Mouse (Mus musculus): ENCODE measurements around the gene Fibcd1. TPM values are rescaled to one million over a fixed set of nuclear protein-coding genes. Genes with fewer than 3 reads are reported as not detected.

Gene Fibcd1
- polyA plus RNA-seq (2014; fragmentation: Nextera tagmentation; extraction: Ambion mirVana) = 0.24 and 0.39 TPM in 2 replicates

DNA sequence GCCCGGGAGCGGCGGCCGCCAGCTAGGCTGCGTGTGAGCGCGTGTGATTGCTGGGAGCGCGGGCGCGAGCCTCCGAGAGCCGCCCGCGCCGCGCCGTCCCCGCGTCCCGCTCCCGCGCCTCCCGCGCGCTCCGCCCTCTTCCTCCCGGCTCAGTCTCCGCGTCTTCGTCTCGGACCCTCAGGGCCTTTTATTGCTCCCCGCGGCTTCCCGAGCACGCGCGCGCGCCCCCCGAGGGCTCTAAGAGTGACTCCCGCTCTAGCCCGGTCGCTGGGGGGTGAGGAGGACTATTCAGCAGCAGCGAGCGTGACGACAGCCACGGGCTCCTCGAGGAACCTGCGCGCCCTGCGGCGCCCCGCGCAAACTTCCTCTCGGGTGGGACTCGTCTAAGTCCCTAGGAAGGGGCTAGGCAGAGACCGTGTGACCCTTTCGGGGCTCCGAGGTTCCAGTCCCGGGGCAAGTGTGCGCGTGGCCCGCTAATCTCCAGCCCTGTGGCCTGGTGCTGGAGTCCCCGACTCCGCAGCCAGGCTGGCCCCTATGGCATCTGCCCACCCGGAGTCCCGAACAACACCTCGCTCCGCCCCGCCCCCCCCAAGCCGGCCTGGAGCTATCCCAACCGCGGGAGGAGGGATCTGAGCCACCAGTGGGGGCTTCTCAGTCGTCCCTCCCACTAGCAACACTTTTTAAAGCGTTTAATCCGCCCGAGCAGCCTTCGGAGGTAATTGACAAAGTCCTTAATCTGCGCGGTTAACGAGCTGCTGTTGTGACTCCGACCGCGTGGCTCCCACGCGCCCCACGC is at the start of gene Fibcd1:
Gene Fibcd1, minus strand, starts transcription at position 110 of the 796 bp plus-strand sequence.
- Histone ChIP-seq H3K36me3 (ENCODE audit: control insufficient read depth, insufficient read depth, low read length) (no peaks in the 10 kb centered on the region), H3K4me3 (ENCODE audit: low read depth, low read length) (peak within 1 kb of the TSS; percentile 48), H3K4me2 (ENCODE audit: low read depth, low read length, severe bottlenecking) (peak within 1 kb of the TSS; percentile 95), H3K27me3 (ENCODE audit: control insufficient read depth, insufficient read depth, low read length) (peaks cover 38% of the 10 kb centered on the region), H3K27ac (ENCODE audit: low read depth, low read length) (no peak within 1 kb of the TSS), H3K9me3 (ENCODE audit: control insufficient read depth, low read length) (no peaks in the 10 kb centered on the region), H3K9ac (ENCODE audit: low read length) (peak within 1 kb of the TSS; percentile 55), H3K4me1 (replicated peaks; ENCODE audit: control insufficient read depth, insufficient read depth, low read length) (peaks cover 23% of the 10 kb centered on the region)
- DNase-seq (ENCODE audit: low spot score) (peak; percentile 73), ATAC-seq (replicated peaks; ENCODE audit: low FRiP score) (peak; percentile 51; the same call in 1 of the 2 replicates)
- WGBS = under 1% methylated on average over 82 of the region's 88 CpGs

DNA sequence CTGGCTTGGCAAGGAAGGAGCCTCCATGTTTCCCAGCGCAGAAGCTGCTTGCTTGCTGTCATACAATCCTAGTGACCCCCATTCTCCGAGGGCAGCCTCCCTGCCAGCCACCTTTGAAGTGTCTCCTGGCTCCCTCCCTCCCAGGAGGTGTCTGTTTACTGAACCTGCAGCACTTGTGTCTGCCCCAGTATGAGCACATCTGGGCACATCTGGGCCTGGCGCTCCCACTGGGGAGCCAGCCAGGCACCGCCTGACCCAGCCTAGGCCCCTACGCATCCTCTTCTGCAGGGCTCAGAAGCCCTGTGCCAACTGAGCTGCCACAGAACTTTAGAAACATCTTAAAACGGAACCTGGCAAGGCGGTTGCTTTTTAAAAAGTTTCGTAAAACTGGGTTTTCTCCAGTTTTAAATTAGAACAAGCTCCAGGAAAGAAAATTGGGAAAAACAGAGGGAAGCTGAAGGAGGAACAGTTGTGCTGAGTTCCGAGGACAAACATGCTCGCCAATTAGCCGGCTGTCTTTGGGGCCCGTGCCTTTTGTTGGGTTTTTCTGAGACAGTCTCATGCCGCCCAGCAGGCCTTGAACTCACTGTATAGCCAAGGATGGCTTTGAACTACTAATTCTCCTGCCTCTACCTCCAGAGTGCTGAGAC is 48.5 kb upstream of the Fibcd1 start:
- no peaks in the 10 kb centered on the region for H3K9me3 ChIP-seq (ENCODE audit: control insufficient read depth, low read length)
- H3K36me3 ChIP-seq (ENCODE audit: control insufficient read depth, insufficient read depth, low read length) = no peaks in the 10 kb centered on the region
- WGBS = 48% methylated on average over 13 of the region's 13 CpGs
- H3K9ac ChIP-seq (ENCODE audit: low read length) = no peak overlapping the region
- H3K4me2 ChIP-seq (ENCODE audit: low read depth, low read length, severe bottlenecking) = no peak overlapping the region
- no peak overlapping the region for H3K27ac ChIP-seq (ENCODE audit: low read depth, low read length)
- H3K4me3 ChIP-seq (ENCODE audit: low read depth, low read length) = no peak overlapping the region
- ATAC-seq (replicated peaks; ENCODE audit: low FRiP score) = no peak
- no peak for DNase-seq (ENCODE audit: low spot score)
- no peaks in the 10 kb centered on the region for H3K4me1 ChIP-seq (replicated peaks; ENCODE audit: control insufficient read depth, insufficient read depth, low read length)
- H3K27me3 ChIP-seq (ENCODE audit: control insufficient read depth, insufficient read depth, low read length) = no peaks in the 10 kb centered on the region

DNA sequence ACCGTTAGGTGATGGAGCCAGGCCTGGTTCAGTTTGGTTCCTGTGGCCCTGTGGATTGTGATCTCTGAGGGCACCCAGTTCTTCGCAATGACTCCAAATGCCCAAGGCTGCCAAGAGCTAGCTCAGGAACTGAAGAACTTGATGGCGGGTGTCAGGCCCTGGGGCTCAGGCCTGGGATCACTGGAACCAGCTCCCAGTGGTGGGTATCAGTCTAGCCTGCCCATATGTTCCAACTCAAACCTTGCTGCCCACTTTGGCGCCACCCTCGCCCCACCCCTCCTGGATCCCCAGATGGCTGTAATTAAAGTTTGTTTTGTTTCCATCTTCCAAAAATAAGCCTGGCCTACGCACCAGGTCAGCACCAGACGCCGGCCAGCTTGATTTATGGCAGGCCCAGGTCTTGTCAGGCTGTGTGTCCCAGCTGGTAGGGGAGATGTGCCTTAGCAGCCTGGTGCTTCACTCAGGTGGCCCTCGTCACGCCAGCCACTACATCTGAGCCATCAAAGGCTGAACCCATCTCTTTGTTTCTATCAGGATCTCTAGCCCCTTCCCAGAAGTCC is 47.4 kb upstream of the Fibcd1 start:
- Histone ChIP-seq H3K27ac (ENCODE audit: low read depth, low read length) (no peak overlapping the region), H3K27me3 (ENCODE audit: control insufficient read depth, insufficient read depth, low read length) (peaks cover 2% of the 10 kb centered on the region; the same call in 1 of the 2 replicates), H3K4me3 (ENCODE audit: low read depth, low read length) (no peak overlapping the region), H3K36me3 (ENCODE audit: control insufficient read depth, insufficient read depth, low read length) (no peaks in the 10 kb centered on the region), H3K4me1 (replicated peaks; ENCODE audit: control insufficient read depth, insufficient read depth, low read length) (no peaks in the 10 kb centered on the region), H3K4me2 (ENCODE audit: low read depth, low read length, severe bottlenecking) (no peak overlapping the region), H3K9me3 (ENCODE audit: control insufficient read depth, low read length) (no peaks in the 10 kb centered on the region), H3K9ac (ENCODE audit: low read length) (no peak overlapping the region)
- ATAC-seq (replicated peaks; ENCODE audit: low FRiP score) = no peak
- no peak for DNase-seq (ENCODE audit: low spot score)
- 78% methylated on average over 10 of the region's 10 CpGs for WGBS

DNA sequence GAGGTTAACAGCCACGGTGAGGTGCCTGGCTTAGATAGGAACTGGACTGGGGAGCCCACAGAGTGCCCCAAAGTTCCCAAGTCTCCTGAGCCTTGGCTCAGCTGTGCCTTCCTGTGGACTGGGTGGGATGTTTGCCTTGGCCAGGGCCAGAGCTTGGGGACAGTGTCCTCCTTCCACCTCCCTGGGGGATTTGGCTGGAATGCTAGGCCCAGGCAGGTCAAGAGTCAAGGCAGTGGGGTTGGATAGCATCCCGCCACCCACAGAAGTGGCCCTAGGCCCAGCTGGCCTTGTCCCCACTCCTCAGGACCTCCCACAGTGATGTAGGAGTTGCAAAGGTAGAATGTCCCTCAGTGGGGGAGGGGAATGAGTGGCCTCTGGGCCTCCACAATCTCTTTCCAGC is 45.4 kb upstream of the Fibcd1 start:
- H3K27ac ChIP-seq (ENCODE audit: low read depth, low read length) = no peak overlapping the region
- no peak overlapping the region for H3K4me3 ChIP-seq (ENCODE audit: low read depth, low read length)
- DNase-seq (ENCODE audit: low spot score) (no peak), ATAC-seq (replicated peaks; ENCODE audit: low FRiP score) (no peak)
- peaks cover 2% of the 10 kb centered on the region; the same call in 1 of the 2 replicates for H3K4me1 ChIP-seq (replicated peaks; ENCODE audit: control insufficient read depth, insufficient read depth, low read length)
- WGBS = 89% methylated on average over 2 of the region's 2 CpGs
- H3K9me3 ChIP-seq (ENCODE audit: control insufficient read depth, low read length) = no peaks in the 10 kb centered on the region
- H3K9ac ChIP-seq (ENCODE audit: low read length) = no peak overlapping the region
- no peak overlapping the region for H3K4me2 ChIP-seq (ENCODE audit: low read depth, low read length, severe bottlenecking)
- H3K27me3 ChIP-seq (ENCODE audit: control insufficient read depth, insufficient read depth, low read length) = peaks cover 22% of the 10 kb centered on the region
- no peaks in the 10 kb centered on the region for H3K36me3 ChIP-seq (ENCODE audit: control insufficient read depth, insufficient read depth, low read length)

DNA sequence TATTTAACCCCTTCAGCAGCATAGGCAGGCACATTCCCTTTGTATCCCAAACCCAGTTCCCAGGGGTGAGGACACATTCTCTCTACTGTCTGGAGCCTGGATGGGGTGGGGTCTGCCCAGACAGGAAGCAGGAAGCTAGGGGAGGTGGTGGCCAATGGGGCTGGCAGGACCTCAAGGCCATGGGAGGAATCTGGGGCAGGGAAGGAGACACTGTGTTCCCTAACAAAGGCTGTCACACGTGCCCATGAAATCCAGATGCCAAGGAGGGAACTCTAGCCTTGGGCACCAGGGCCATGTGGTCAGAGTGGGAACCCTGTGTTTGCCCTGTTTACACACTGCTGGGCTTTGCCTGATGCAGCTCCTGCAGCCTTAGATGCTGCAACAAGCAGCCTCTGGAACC is 43.1 kb upstream of the Fibcd1 start:
- Histone ChIP-seq H3K27ac (ENCODE audit: low read depth, low read length) (no peak overlapping the region), H3K4me1 (replicated peaks; ENCODE audit: control insufficient read depth, insufficient read depth, low read length) (peaks cover 2% of the 10 kb centered on the region; the same call in 1 of the 2 replicates), H3K9ac (ENCODE audit: low read length) (peak overlapping the region; percentile 16; the same call in 1 of the 2 replicates), H3K9me3 (ENCODE audit: control insufficient read depth, low read length) (no peaks in the 10 kb centered on the region), H3K27me3 (ENCODE audit: control insufficient read depth, insufficient read depth, low read length) (peaks cover 24% of the 10 kb centered on the region), H3K4me2 (ENCODE audit: low read depth, low read length, severe bottlenecking) (no peak overlapping the region), H3K4me3 (ENCODE audit: low read depth, low read length) (no peak overlapping the region), H3K36me3 (ENCODE audit: control insufficient read depth, insufficient read depth, low read length) (no peaks in the 10 kb centered on the region)
- DNase-seq (ENCODE audit: low spot score) (no peak), ATAC-seq (replicated peaks; ENCODE audit: low FRiP score) (no peak)
- 88% methylated on average over 1 of the region's 1 CpGs for WGBS

DNA sequence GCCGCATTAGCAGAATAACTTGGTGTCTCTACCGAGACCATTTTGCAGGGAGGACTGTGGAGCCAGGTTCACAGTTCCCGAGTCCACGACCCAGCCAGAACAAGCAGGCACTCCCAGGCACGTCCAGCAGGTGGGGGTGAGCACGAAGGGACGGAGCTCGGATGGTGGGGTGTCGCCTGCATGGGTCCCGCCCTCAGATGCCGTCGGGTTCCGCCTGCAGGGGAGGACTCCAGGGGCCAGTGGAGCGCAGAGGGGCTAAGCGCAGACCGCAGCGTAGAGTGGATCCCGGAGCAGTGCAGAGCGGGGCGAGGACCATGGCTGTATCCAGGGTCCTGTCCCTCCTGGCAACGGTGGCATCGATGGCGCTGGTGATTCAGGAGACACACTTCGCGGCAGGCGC is 41.2 kb upstream of the Fibcd1 start, which contains the start of gene Lamc3:
Gene Lamc3, plus strand, starts transcription at position 262 of the 400 bp plus-strand sequence.
- H3K27me3 ChIP-seq (ENCODE audit: control insufficient read depth, insufficient read depth, low read length) = peaks cover 30% of the 10 kb centered on the region

DNA sequence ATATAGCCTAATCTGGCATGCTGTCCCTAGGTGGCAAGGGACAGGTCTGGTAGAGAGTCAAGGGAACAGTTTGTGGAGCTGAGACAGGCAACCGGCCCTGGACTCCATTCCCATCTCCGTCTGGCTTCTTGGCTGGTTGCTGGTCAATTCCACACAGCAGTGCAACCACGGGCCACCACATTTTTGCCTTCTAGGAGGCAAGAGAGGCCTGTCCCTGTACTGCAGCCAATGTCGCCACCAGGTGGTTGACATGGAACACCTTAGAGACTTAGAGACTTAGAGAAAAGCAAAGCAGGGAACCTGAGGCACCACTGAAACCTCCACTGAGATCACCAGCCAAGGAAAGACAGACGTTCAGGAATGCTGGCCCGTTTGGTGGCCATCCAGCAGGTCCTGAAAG is 39.0 kb upstream of the Fibcd1 start:
- H3K27me3 ChIP-seq (ENCODE audit: control insufficient read depth, insufficient read depth, low read length) = peaks cover 34% of the 10 kb centered on the region

More for the DNA sequence above, 41.2 kb upstream of the Fibcd1 start, which contains the start of gene Lamc3:
- Histone ChIP-seq H3K4me1 (replicated peaks; ENCODE audit: control insufficient read depth, insufficient read depth, low read length) (peaks cover 2% of the 10 kb centered on the region; the same call in 1 of the 2 replicates), H3K9ac (ENCODE audit: low read length) (no peak within 1 kb of the TSS), H3K4me3 (ENCODE audit: low read depth, low read length) (no peak within 1 kb of the TSS), H3K36me3 (ENCODE audit: control insufficient read depth, insufficient read depth, low read length) (no peaks in the 10 kb centered on the region), H3K4me2 (ENCODE audit: low read depth, low read length, severe bottlenecking) (0 out of 2 replicates have a peak within 1 kb of the TSS, but pooled peaks have one; percentile 11), H3K9me3 (ENCODE audit: control insufficient read depth, low read length) (no peaks in the 10 kb centered on the region), H3K27ac (ENCODE audit: low read depth, low read length) (no peak within 1 kb of the TSS)
- 7% methylated on average over 26 of the region's 26 CpGs for WGBS
- peak; percentile 72 for DNase-seq (ENCODE audit: low spot score)
- no peak for ATAC-seq (replicated peaks; ENCODE audit: low FRiP score)

DNA sequence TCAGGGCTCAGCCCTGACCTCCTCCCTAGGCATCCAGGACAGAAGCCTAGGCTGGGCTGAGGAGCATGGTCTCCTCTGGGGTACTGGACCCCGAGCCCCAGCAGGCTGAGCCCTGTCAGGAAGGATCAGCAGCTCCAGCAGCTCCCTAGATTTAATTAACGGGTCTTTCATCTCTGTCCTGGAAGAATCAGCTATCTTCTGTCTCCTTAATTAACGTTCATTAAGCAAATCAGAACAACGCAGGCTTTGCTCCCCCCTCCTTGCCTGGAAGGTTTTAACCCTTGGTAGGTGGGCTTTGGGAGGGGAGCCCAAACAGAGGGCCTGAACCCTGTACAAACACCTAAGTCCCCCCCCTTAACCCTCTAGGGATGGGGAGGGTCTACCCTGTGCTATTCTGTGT is 37.3 kb upstream of the Fibcd1 start:
- ATAC-seq (replicated peaks; ENCODE audit: low FRiP score) = no peak
- H3K27me3 ChIP-seq (ENCODE audit: control insufficient read depth, insufficient read depth, low read length) = peaks cover 30% of the 10 kb centered on the region
- WGBS = 8% methylated on average over 4 of the region's 4 CpGs

More for the DNA sequence above, 39.0 kb upstream of the Fibcd1 start:
- Histone ChIP-seq H3K9ac (ENCODE audit: low read length) (no peak overlapping the region), H3K36me3 (ENCODE audit: control insufficient read depth, insufficient read depth, low read length) (no peaks in the 10 kb centered on the region), H3K4me1 (replicated peaks; ENCODE audit: control insufficient read depth, insufficient read depth, low read length) (peaks cover 9% of the 10 kb centered on the region; the same call in 1 of the 2 replicates), H3K4me2 (ENCODE audit: low read depth, low read length, severe bottlenecking) (no peak overlapping the region), H3K9me3 (ENCODE audit: control insufficient read depth, low read length) (no peaks in the 10 kb centered on the region), H3K4me3 (ENCODE audit: low read depth, low read length) (no peak overlapping the region), H3K27ac (ENCODE audit: low read depth, low read length) (no peak overlapping the region)
- ATAC-seq (replicated peaks; ENCODE audit: low FRiP score) = no peak
- peak; percentile 67 for DNase-seq (ENCODE audit: low spot score)
- 27% methylated on average over 6 of the region's 6 CpGs for WGBS

More for the DNA sequence above, 37.3 kb upstream of the Fibcd1 start:
- H3K4me3 ChIP-seq (ENCODE audit: low read depth, low read length) = no peak overlapping the region
- peaks cover 9% of the 10 kb centered on the region; the same call in 1 of the 2 replicates for H3K4me1 ChIP-seq (replicated peaks; ENCODE audit: control insufficient read depth, insufficient read depth, low read length)
- no peak overlapping the region for H3K9ac ChIP-seq (ENCODE audit: low read length)
- H3K27ac ChIP-seq (ENCODE audit: low read depth, low read length) = no peak overlapping the region
- no peaks in the 10 kb centered on the region for H3K9me3 ChIP-seq (ENCODE audit: control insufficient read depth, low read length)
- H3K4me2 ChIP-seq (ENCODE audit: low read depth, low read length, severe bottlenecking) = no peak overlapping the region
- no peaks in the 10 kb centered on the region for H3K36me3 ChIP-seq (ENCODE audit: control insufficient read depth, insufficient read depth, low read length)
- DNase-seq (ENCODE audit: low spot score) = no peak

All from forebrain, embryonic 11.5 days (tissue).